Mouse (Mus musculus): ENCODE data around the gene Aknad1. TPM values are rescaled to one million over a fixed set of nuclear protein-coding genes. Genes with fewer than 3 reads are reported as not detected.

The Aknad1 gene
- polyA plus RNA-seq, 1 experiment from 2014 or later: 0.04 TPM

DNA sequence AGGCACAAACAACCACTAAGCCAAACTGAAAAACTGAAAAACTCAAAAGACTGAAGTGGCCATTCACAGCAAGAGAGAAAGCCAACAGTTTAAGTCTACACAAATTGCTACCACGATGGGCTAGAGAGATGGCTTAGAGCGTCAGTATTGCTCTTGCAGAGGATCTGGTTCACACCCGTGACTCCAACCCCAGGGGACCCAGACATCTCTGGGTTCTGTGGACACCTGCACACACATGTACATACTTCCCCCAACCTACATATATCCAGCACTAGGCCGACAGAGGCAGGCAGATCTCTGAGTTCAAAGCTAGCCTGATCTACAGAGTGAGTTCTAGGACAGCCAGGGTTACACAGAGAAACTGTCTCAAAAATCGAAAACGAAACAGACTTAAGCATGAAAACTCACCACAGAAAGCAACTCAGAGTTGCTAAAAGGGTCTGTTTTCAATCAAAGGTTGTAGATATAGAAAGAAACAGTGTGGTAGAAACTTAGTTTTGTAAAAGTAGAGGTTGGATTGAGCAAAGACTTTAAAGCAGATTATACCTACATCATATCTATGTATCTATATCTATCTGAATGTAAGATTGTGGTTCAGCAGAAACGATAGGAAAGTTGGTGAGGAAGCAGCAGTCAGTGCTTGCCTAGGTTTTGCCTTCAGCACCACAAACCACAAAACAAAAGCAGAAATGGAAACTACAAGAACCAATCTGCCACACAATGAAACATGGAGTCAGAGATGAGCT is 56.3 kb downstream of the Aknad1 start:
- DNase-seq (ENCODE audit: low spot score): no peak
- no peak overlapping the region for H3K4me3 ChIP-seq
- H3K27me3 ChIP-seq (ENCODE audit: insufficient read depth, poor library complexity, severe bottlenecking): no peaks in the 10 kb centered on the region
- peaks cover 63% of the 10 kb centered on the region for H3K36me3 ChIP-seq
- H3K9me3 ChIP-seq: no peaks in the 10 kb centered on the region
- no peak overlapping the region for H3K27ac ChIP-seq
- WGBS: 88% methylated on average over 7 of the region's 7 CpGs
- H3K4me1 ChIP-seq (replicated peaks): no peaks in the 10 kb centered on the region

GRCm38 (mm10) chr3:108796386-108796785 is 56.9 kb downstream of the Aknad1 start:
- Histone ChIP-seq H3K4me1 (replicated peaks) (no peaks in the 10 kb centered on the region), H3K27ac (no peak overlapping the region), H3K9me3 (no peaks in the 10 kb centered on the region), H3K36me3 (peaks cover 69% of the 10 kb centered on the region), H3K27me3 (ENCODE audit: insufficient read depth, poor library complexity, severe bottlenecking) (no peaks in the 10 kb centered on the region), H3K4me3 (no peak overlapping the region)
- DNase-seq (ENCODE audit: low spot score): no peak
- 92% methylated on average over 4 of the region's 4 CpGs for WGBS

- H3K4me3 ChIP-seq: no peak overlapping the region
- H3K9me3 ChIP-seq: no peaks in the 10 kb centered on the region
- WGBS: 90% methylated on average over 6 of the region's 6 CpGs
- peaks cover 75% of the 10 kb centered on the region for H3K36me3 ChIP-seq
- H3K4me1 ChIP-seq (replicated peaks): no peaks in the 10 kb centered on the region
- H3K27me3 ChIP-seq (ENCODE audit: insufficient read depth, poor library complexity, severe bottlenecking): no peaks in the 10 kb centered on the region
- H3K27ac ChIP-seq: no peak overlapping the region
- DNase-seq (ENCODE audit: low spot score): no peak
Measured at GRCm38 (mm10) chr3:108797723-108798122, 58.3 kb downstream of the Aknad1 start.

DNA sequence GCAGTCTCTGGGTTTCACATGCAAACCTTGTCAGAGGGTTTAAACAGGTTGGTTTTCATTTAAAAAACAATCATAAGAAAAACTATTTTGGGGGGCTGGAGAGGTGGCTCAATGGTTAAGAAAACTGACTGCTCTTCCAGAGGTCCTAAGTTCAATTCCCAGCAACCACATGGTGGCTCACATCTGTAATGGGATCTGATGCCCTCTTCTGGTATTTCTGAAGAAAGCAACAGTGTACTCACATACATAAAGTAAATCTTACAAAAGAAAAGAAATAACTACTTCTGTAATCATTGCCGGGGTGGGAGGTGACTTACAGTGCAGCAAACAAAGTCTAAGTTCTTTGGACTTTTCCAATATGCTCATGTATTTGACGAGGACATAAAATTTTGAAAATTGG is 58.9 kb downstream of the Aknad1 start:
- Histone ChIP-seq H3K27me3 (ENCODE audit: insufficient read depth, poor library complexity, severe bottlenecking) (no peaks in the 10 kb centered on the region), H3K36me3 (peaks cover 80% of the 10 kb centered on the region), H3K4me3 (no peak overlapping the region), H3K27ac (no peak overlapping the region), H3K4me1 (replicated peaks) (no peaks in the 10 kb centered on the region), H3K9me3 (no peaks in the 10 kb centered on the region)
- WGBS: 92% methylated on average over 2 of the region's 2 CpGs
- DNase-seq (ENCODE audit: low spot score): no peak

- Histone ChIP-seq H3K4me1 (replicated peaks) (no peaks in the 10 kb centered on the region), H3K36me3 (peaks cover 65% of the 10 kb centered on the region), H3K27me3 (ENCODE audit: insufficient read depth, poor library complexity, severe bottlenecking) (no peaks in the 10 kb centered on the region), H3K9me3 (no peaks in the 10 kb centered on the region), H3K27ac (no peak overlapping the region), H3K4me3 (no peak overlapping the region)
- no peak for DNase-seq (ENCODE audit: low spot score)
- 88% methylated on average over 5 of the region's 5 CpGs for WGBS
Measured at GRCm38 (mm10) chr3:108805622-108806021, 66.2 kb downstream of the Aknad1 start.

GRCm38 (mm10) chr3:108810747-108811263 is 71.3 kb downstream of the Aknad1 start:
- DNase-seq (ENCODE audit: low spot score): no peak
- H3K4me3 ChIP-seq: no peak overlapping the region
- 89% methylated on average over 4 of the region's 4 CpGs for WGBS
- H3K9me3 ChIP-seq: no peaks in the 10 kb centered on the region
- H3K36me3 ChIP-seq: peaks cover 61% of the 10 kb centered on the region
- H3K27ac ChIP-seq: no peak overlapping the region
- no peaks in the 10 kb centered on the region for H3K4me1 ChIP-seq (replicated peaks)
- no peaks in the 10 kb centered on the region for H3K27me3 ChIP-seq (ENCODE audit: insufficient read depth, poor library complexity, severe bottlenecking)

GRCm38 (mm10) chr3:108815631-108816030 is 76.2 kb downstream of the Aknad1 start:
- Histone ChIP-seq H3K4me3 (no peak overlapping the region), H3K27me3 (ENCODE audit: insufficient read depth, poor library complexity, severe bottlenecking) (no peaks in the 10 kb centered on the region), H3K36me3 (peaks cover 51% of the 10 kb centered on the region), H3K4me1 (replicated peaks) (no peaks in the 10 kb centered on the region), H3K27ac (no peak overlapping the region), H3K9me3 (no peaks in the 10 kb centered on the region)
- DNase-seq (ENCODE audit: low spot score): no peak
- WGBS: 87% methylated on average over 4 of the region's 4 CpGs

GRCm38 (mm10) chr3:108830493-108830892 is 91.0 kb downstream of the Aknad1 start:
- no peak overlapping the region for H3K4me3 ChIP-seq
- H3K4me1 ChIP-seq (replicated peaks): no peaks in the 10 kb centered on the region
- H3K36me3 ChIP-seq: peaks cover 32% of the 10 kb centered on the region
- no peak for DNase-seq (ENCODE audit: low spot score)
- WGBS: 85% methylated on average over 11 of the region's 11 CpGs
- H3K27me3 ChIP-seq (ENCODE audit: insufficient read depth, poor library complexity, severe bottlenecking): no peaks in the 10 kb centered on the region
- H3K27ac ChIP-seq: no peak overlapping the region
- H3K9me3 ChIP-seq: no peaks in the 10 kb centered on the region

DNA sequence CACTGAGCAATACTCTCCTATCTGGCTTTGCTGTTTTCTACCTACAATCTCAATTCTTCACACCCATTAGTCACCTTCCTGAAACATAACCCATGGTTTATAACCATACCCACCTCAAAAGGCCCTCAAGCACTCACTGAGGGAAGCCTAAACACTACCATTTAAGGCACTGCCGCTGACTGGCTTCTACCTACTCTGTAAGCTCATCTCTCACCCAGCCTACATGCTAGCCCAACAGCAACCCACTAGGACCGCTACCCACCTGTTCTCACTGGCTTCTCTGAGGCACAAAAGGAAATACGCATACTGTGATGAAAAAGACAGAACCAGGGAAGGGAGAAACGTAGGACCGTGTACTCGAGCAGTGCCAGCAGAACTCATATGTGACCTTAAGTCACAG is 92.3 kb downstream of the Aknad1 start:
- Histone ChIP-seq H3K36me3 (peaks cover 27% of the 10 kb centered on the region), H3K27ac (no peak overlapping the region)
- WGBS: 95% methylated on average over 6 of the region's 6 CpGs

More for the DNA sequence above, 92.3 kb downstream of the Aknad1 start:
- H3K9me3 ChIP-seq: no peaks in the 10 kb centered on the region
- no peak for DNase-seq (ENCODE audit: low spot score)
- no peaks in the 10 kb centered on the region for H3K4me1 ChIP-seq (replicated peaks)
- no peaks in the 10 kb centered on the region for H3K27me3 ChIP-seq (ENCODE audit: insufficient read depth, poor library complexity, severe bottlenecking)
- H3K4me3 ChIP-seq: no peak overlapping the region

Other genes with a start within 250 kb of the Aknad1 start
- gene 1700013F07Rik, start 205.5 kb upstream of the Aknad1 start, polyA plus RNA-seq (2016; fragmentation: Nextera tagmentation; extraction: Ambion mirVana): 0.50 and 2.6 TPM in 2 replicates
- 1.4 and 2.3 TPM in 2 replicates for gene 5330417C22Rik, start 203.1 kb upstream of the Aknad1 start, polyA plus RNA-seq (2016; fragmentation: Nextera tagmentation; extraction: Ambion mirVana)
- 37.7 and 42.4 TPM in 2 replicates for gene Tmem167b, start 177.2 kb upstream of the Aknad1 start, polyA plus RNA-seq (2016; fragmentation: Nextera tagmentation; extraction: Ambion mirVana)
- gene Taf13, start 168.0 kb upstream of the Aknad1 start, polyA plus RNA-seq (2016; fragmentation: Nextera tagmentation; extraction: Ambion mirVana): 64.2 and 67.8 TPM in 2 replicates
- 22.6 and 35.1 TPM in 2 replicates for gene Wdr47, start 148.4 kb upstream of the Aknad1 start, polyA plus RNA-seq (2016; fragmentation: Nextera tagmentation; extraction: Ambion mirVana)
- gene Clcc1, start 85.7 kb upstream of the Aknad1 start, polyA plus RNA-seq (2016; fragmentation: Nextera tagmentation; extraction: Ambion mirVana): 58.1 and 70.7 TPM in 2 replicates
- 87.7 and 88.5 TPM in 2 replicates for gene Gpsm2, start 17.3 kb upstream of the Aknad1 start, polyA plus RNA-seq (2016; fragmentation: Nextera tagmentation; extraction: Ambion mirVana)
- gene Stxbp3, start 100.9 kb downstream of the Aknad1 start, polyA plus RNA-seq (2016; fragmentation: Nextera tagmentation; extraction: Ambion mirVana): 18.9 and 26.1 TPM in 2 replicates
- gene Fndc7, start 150.3 kb downstream of the Aknad1 start, polyA plus RNA-seq (2016; fragmentation: Nextera tagmentation; extraction: Ambion mirVana): 0.05 TPM in 1 of 2 replicates, not detected in the other
- gene Prpf38b, start 172.1 kb downstream of the Aknad1 start, polyA plus RNA-seq (2016; fragmentation: Nextera tagmentation; extraction: Ambion mirVana): 52.6 and 74.6 TPM in 2 replicates
- 0.58 and 0.86 TPM in 2 replicates for gene Henmt1, start 200.2 kb downstream of the Aknad1 start, polyA plus RNA-seq (2016; fragmentation: Nextera tagmentation; extraction: Ambion mirVana)
- not detected in 2 replicates for gene Gm9857, start 200.8 kb downstream of the Aknad1 start, polyA plus RNA-seq (2016; fragmentation: Nextera tagmentation; extraction: Ambion mirVana)

Data from hindbrain, embryonic 10.5 days (tissue).